Mouse (Mus musculus): ENCODE data around the gene Tmem101. TPM values are rescaled to one million over a fixed set of nuclear protein-coding genes. Genes with fewer than 3 reads are reported as not detected.
A peak's percentile ranks its signal among the peaks of the same experiment; 100 is the strongest.
"Not testable (repeated sequence)": the region's sequence is repeated elsewhere in the genome, so short reads cannot be mapped to it uniquely, and the experiment has no call there.

The Tmem101 gene
- polyA plus RNA-seq, 1 experiment from 2014 or later: 35.3 TPM

GRCm38 (mm10) chr11:102159781-102160180, 3.6 kb upstream of the Tmem101 start:
- 72% methylated on average over 5 of the region's 5 CpGs for WGBS
- no peak overlapping the region for H3K27ac ChIP-seq (ENCODE audit: low read length)

GRCm38 (mm10) chr11:102158024-102158423, 1.8 kb upstream of the Tmem101 start:
- not testable (repeated sequence) for H3K27ac ChIP-seq (ENCODE audit: low read length); H3K27me3 ChIP-seq (ENCODE audit: control insufficient read depth, insufficient read depth, low read length); ATAC-seq (replicated peaks; ENCODE audit: extremely low read depth, insufficient read depth, low FRiP score); H3K4me3 ChIP-seq (ENCODE audit: low read length); H3K9me3 ChIP-seq (replicated peaks; ENCODE audit: control insufficient read depth, low read length); H3K9ac ChIP-seq (ENCODE audit: low read length); H3K4me1 ChIP-seq (ENCODE audit: control insufficient read depth, insufficient read depth, low read length); H3K4me2 ChIP-seq (ENCODE audit: low read depth, low read length)
- 72% methylated on average over 2 of the region's 2 CpGs for WGBS
- H3K36me3 ChIP-seq (ENCODE audit: control insufficient read depth, insufficient read depth): peaks cover 14% of the 10 kb centered on the region

More at GRCm38 (mm10) chr11:102159781-102160180, 3.6 kb upstream of the Tmem101 start:
- no peak for ATAC-seq (replicated peaks; ENCODE audit: extremely low read depth, insufficient read depth, low FRiP score)
- Histone ChIP-seq H3K9me3 (replicated peaks; ENCODE audit: control insufficient read depth, low read length) (no peaks in the 10 kb centered on the region), H3K9ac (ENCODE audit: low read length) (no peak overlapping the region), H3K4me1 (ENCODE audit: control insufficient read depth, insufficient read depth, low read length) (peaks cover 4% of the 10 kb centered on the region), H3K4me2 (ENCODE audit: low read depth, low read length) (no peak overlapping the region), H3K4me3 (ENCODE audit: low read length) (no peak overlapping the region), H3K36me3 (ENCODE audit: control insufficient read depth, insufficient read depth) (peaks cover 9% of the 10 kb centered on the region), H3K27me3 (ENCODE audit: control insufficient read depth, insufficient read depth, low read length) (no peaks in the 10 kb centered on the region)

GRCm38 (mm10) chr11:102156786-102157089, 534 bp upstream of the Tmem101 start:
- Histone ChIP-seq H3K9ac (ENCODE audit: low read length) (no peak overlapping the region), H3K27ac (ENCODE audit: low read length) (no peak overlapping the region), H3K9me3 (replicated peaks; ENCODE audit: control insufficient read depth, low read length) (no peaks in the 10 kb centered on the region), H3K4me2 (ENCODE audit: low read depth, low read length) (no peak overlapping the region), H3K4me1 (ENCODE audit: control insufficient read depth, insufficient read depth, low read length) (peaks cover 4% of the 10 kb centered on the region), H3K36me3 (ENCODE audit: control insufficient read depth, insufficient read depth) (peaks cover 12% of the 10 kb centered on the region), H3K27me3 (ENCODE audit: control insufficient read depth, insufficient read depth, low read length) (no peaks in the 10 kb centered on the region), H3K4me3 (ENCODE audit: low read length) (no peak overlapping the region)
- 6% methylated on average over 1 of the region's 1 CpGs for WGBS
- 0 out of 2 replicates have a peak, but pooled peaks have one; percentile 14 for ATAC-seq (replicated peaks; ENCODE audit: extremely low read depth, insufficient read depth, low FRiP score)

GRCm38 (mm10) chr11:102147213-102147989, 8.8 kb downstream of the Tmem101 start:
- Histone ChIP-seq H3K4me2 (ENCODE audit: low read depth, low read length) (peak overlapping the region; percentile 16), H3K27me3 (ENCODE audit: control insufficient read depth, insufficient read depth, low read length) (peaks cover 52% of the 10 kb centered on the region), H3K36me3 (ENCODE audit: control insufficient read depth, insufficient read depth) (no peaks in the 10 kb centered on the region; the same call in 1 of the 2 replicates), H3K4me1 (ENCODE audit: control insufficient read depth, insufficient read depth, low read length) (peaks cover 19% of the 10 kb centered on the region), H3K4me3 (ENCODE audit: low read length) (peak overlapping the region; percentile 26; the same call in 1 of the 2 replicates), H3K9me3 (replicated peaks; ENCODE audit: control insufficient read depth, low read length) (no peaks in the 10 kb centered on the region), H3K9ac (ENCODE audit: low read length) (no peak overlapping the region), H3K27ac (ENCODE audit: low read length) (no peak overlapping the region)
- WGBS: 12% methylated on average over 34 of the region's 34 CpGs
- no peak for ATAC-seq (replicated peaks; ENCODE audit: extremely low read depth, insufficient read depth, low FRiP score)

- 9% methylated on average over 17 of the region's 17 CpGs for WGBS
- Histone ChIP-seq H3K9me3 (replicated peaks; ENCODE audit: control insufficient read depth, low read length) (no peaks in the 10 kb centered on the region), H3K27ac (ENCODE audit: low read length) (no peak overlapping the region), H3K27me3 (ENCODE audit: control insufficient read depth, insufficient read depth, low read length) (peaks cover 54% of the 10 kb centered on the region), H3K4me3 (ENCODE audit: low read length) (peak overlapping the region; percentile 39), H3K36me3 (ENCODE audit: control insufficient read depth, insufficient read depth) (no peaks in the 10 kb centered on the region), H3K4me2 (ENCODE audit: low read depth, low read length) (peak overlapping the region; percentile 59; the same call in 1 of the 2 replicates), H3K9ac (ENCODE audit: low read length) (no peak overlapping the region), H3K4me1 (ENCODE audit: control insufficient read depth, insufficient read depth, low read length) (peaks cover 19% of the 10 kb centered on the region)
- no peak for ATAC-seq (replicated peaks; ENCODE audit: extremely low read depth, insufficient read depth, low FRiP score)
These were observed 9.7 kb downstream of the Tmem101 start for GRCm38 (mm10) chr11:102146531-102146930.

GRCm38 (mm10) chr11:102146005-102146404, 10.2 kb downstream of the Tmem101 start:
- peak overlapping the region; percentile 39 for H3K4me3 ChIP-seq (ENCODE audit: low read length)
- no peak for ATAC-seq (replicated peaks; ENCODE audit: extremely low read depth, insufficient read depth, low FRiP score)
- H3K9ac ChIP-seq (ENCODE audit: low read length): no peak overlapping the region
- H3K27me3 ChIP-seq (ENCODE audit: control insufficient read depth, insufficient read depth, low read length): peaks cover 54% of the 10 kb centered on the region
- H3K4me1 ChIP-seq (ENCODE audit: control insufficient read depth, insufficient read depth, low read length): peaks cover 19% of the 10 kb centered on the region
- no peaks in the 10 kb centered on the region for H3K36me3 ChIP-seq (ENCODE audit: control insufficient read depth, insufficient read depth)
- no peaks in the 10 kb centered on the region for H3K9me3 ChIP-seq (replicated peaks; ENCODE audit: control insufficient read depth, low read length)
- WGBS: 6% methylated on average over 16 of the region's 16 CpGs
- peak overlapping the region; percentile 59 for H3K4me2 ChIP-seq (ENCODE audit: low read depth, low read length)
- H3K27ac ChIP-seq (ENCODE audit: low read length): no peak overlapping the region

GRCm38 (mm10) chr11:102145471-102146001, 10.7 kb downstream of the Tmem101 start, which contains the start of gene Nags:
Nags (plus strand) TSS chr11:102145513.
- Histone ChIP-seq H3K27me3 (ENCODE audit: control insufficient read depth, insufficient read depth, low read length) (peaks cover 54% of the 10 kb centered on the region), H3K9me3 (replicated peaks; ENCODE audit: control insufficient read depth, low read length) (no peaks in the 10 kb centered on the region), H3K27ac (ENCODE audit: low read length) (no peak within 1 kb of the TSS), H3K9ac (ENCODE audit: low read length) (peak within 1 kb of the TSS; percentile 23), H3K4me2 (ENCODE audit: low read depth, low read length) (peak within 1 kb of the TSS; percentile 59), H3K4me1 (ENCODE audit: control insufficient read depth, insufficient read depth, low read length) (peaks cover 19% of the 10 kb centered on the region), H3K36me3 (ENCODE audit: control insufficient read depth, insufficient read depth) (no peaks in the 10 kb centered on the region), H3K4me3 (ENCODE audit: low read length) (peak within 1 kb of the TSS; percentile 39)
- ATAC-seq (replicated peaks; ENCODE audit: extremely low read depth, insufficient read depth, low FRiP score): 0 out of 2 replicates have a peak, but pooled peaks have one; percentile 29
- WGBS: 3% methylated on average over 50 of the region's 50 CpGs

GRCm38 (mm10) chr11:102144957-102145470, 11.2 kb downstream of the Tmem101 start:
- Histone ChIP-seq H3K4me3 (ENCODE audit: low read length) (peak overlapping the region; percentile 39), H3K4me1 (ENCODE audit: control insufficient read depth, insufficient read depth, low read length) (peaks cover 19% of the 10 kb centered on the region), H3K27ac (ENCODE audit: low read length) (no peak overlapping the region), H3K36me3 (ENCODE audit: control insufficient read depth, insufficient read depth) (no peaks in the 10 kb centered on the region), H3K9me3 (replicated peaks; ENCODE audit: control insufficient read depth, low read length) (no peaks in the 10 kb centered on the region), H3K9ac (ENCODE audit: low read length) (no peak overlapping the region; the same call in 1 of the 2 replicates), H3K4me2 (ENCODE audit: low read depth, low read length) (peak overlapping the region; percentile 59), H3K27me3 (ENCODE audit: control insufficient read depth, insufficient read depth, low read length) (peaks cover 54% of the 10 kb centered on the region)
- ATAC-seq (replicated peaks; ENCODE audit: extremely low read depth, insufficient read depth, low FRiP score): 0 out of 2 replicates have a peak, but pooled peaks have one; percentile 25
- WGBS: 27% methylated on average over 13 of the region's 13 CpGs

GRCm38 (mm10) chr11:102142355-102142754, 13.8 kb downstream of the Tmem101 start:
- 70% methylated on average over 7 of the region's 7 CpGs for WGBS
- Histone ChIP-seq H3K4me2 (ENCODE audit: low read depth, low read length) (no peak overlapping the region), H3K9me3 (replicated peaks; ENCODE audit: control insufficient read depth, low read length) (no peaks in the 10 kb centered on the region), H3K4me3 (ENCODE audit: low read length) (no peak overlapping the region), H3K36me3 (ENCODE audit: control insufficient read depth, insufficient read depth) (no peaks in the 10 kb centered on the region), H3K9ac (ENCODE audit: low read length) (no peak overlapping the region), H3K4me1 (ENCODE audit: control insufficient read depth, insufficient read depth, low read length) (peaks cover 19% of the 10 kb centered on the region), H3K27me3 (ENCODE audit: control insufficient read depth, insufficient read depth, low read length) (peaks cover 36% of the 10 kb centered on the region), H3K27ac (ENCODE audit: low read length) (no peak overlapping the region)
- no peak for ATAC-seq (replicated peaks; ENCODE audit: extremely low read depth, insufficient read depth, low FRiP score)
